Mouse (Mus musculus) heart, adult 2 months (tissue): ENCODE results near the gene Shh. TPM values are rescaled to one million over a fixed set of nuclear protein-coding genes. Genes with fewer than 3 reads are reported as not detected.

Source experiments
- DNase-seq, 2 experiments: peaks; one replicate each; pipeline ENCODE4 v3.0.0; 2021
- H3K27ac ChIP-seq: fragments of 200-600 bp; 2 replicates; pipeline ENCODE4 v1.8.1; 2022
- H3K27me3 ChIP-seq: fragments of 200-500 bp; 2 replicates; pipeline ENCODE4 v1.6.1; 2012; ENCODE audit warnings: mild to moderate bottlenecking, low read length, inconsistent platforms, mixed read lengths; ENCODE audit not compliant: control insufficient read depth, insufficient read depth
- H3K36me3 ChIP-seq: fragments of 200-500 bp; 2 replicates; pipeline ENCODE4 v1.6.1; 2012; ENCODE audit warnings: low read length, inconsistent platforms; ENCODE audit not compliant: control insufficient read depth, insufficient read depth
- H3K4me1 ChIP-seq: fragments of 200-500 bp; 2 replicates; pipeline ENCODE4 v1.6.1; 2011; ENCODE audit warnings: low read length; ENCODE audit not compliant: control insufficient read depth, insufficient read depth
- H3K4me3 ChIP-seq: fragments of 200-600 bp; 2 replicates; pipeline ENCODE4 v1.8.1; 2022
- H3K79me2 ChIP-seq: fragments of 200-500 bp; replicated peaks from 2 replicates; pipeline ENCODE4 v1.6.1; 2012; ENCODE audit warnings: mild to moderate bottlenecking, inconsistent platforms, low read length, moderate library complexity, mixed read lengths; ENCODE audit not compliant: control insufficient read depth, insufficient read depth
- H3K9ac ChIP-seq: fragments of 200-500 bp; 2 replicates; pipeline ENCODE4 v1.6.1; 2012; ENCODE audit warnings: low read depth, mild to moderate bottlenecking, control low read depth, inconsistent platforms, low read length, mixed read lengths
- CTCF ChIP-seq: fragments of 200-600 bp; IDR thresholded peaks from 2 replicates; pipeline ENCODE4 v1.8.1; 2022; ENCODE audit warnings: antibody characterized with exemption, mild to moderate bottlenecking, moderate library complexity
- EP300 ChIP-seq: fragments of 200-500 bp; IDR thresholded peaks from 2 replicates; pipeline ENCODE4 v1.6.1; 2011; ENCODE audit warnings: low read depth, low read length, control low read depth; ENCODE audit not compliant: insufficient read depth
- POLR2A ChIP-seq: fragments of 200-500 bp; IDR thresholded peaks from 2 replicates; pipeline ENCODE4 v1.6.1; 2011; ENCODE audit warnings: mild to moderate bottlenecking, low read depth, low read length, control low read depth; ENCODE audit not compliant: insufficient read depth
- WGBS: fragments of 180-500 bp; shearing (Covaris S2); methylation state at CpG from one replicate; pipeline ENCODE4 v1.1.7; 2018; 5-methylcytosine and 5-hydroxymethylcytosine counted together
- intact Hi-C: fragments of 180-260 bp; cut with DNase I; formaldehyde crosslinking; loops from one replicate; pipeline ENCODE4 v1.15.1; 2025
- polyA plus RNA-seq: library from polyadenylated mRNA; depleted of rRNA; stranded (reverse); fragments of >200 nt; gene quantifications from 2 replicates; pipeline ENCODE4 v1.2.3, GENCODE M21; 2012
- total RNA-seq, 2 experiments: library from RNA; stranded (reverse); gene quantifications; 2 replicates each; pipeline ENCODE4 v1.2.3; 2021

The Shh gene
- total and polyA plus RNA-seq, 3 experiments, result not detected

- no peaks in the 10 kb centered on the region for H3K36me3 ChIP-seq
- no peak overlapping the region for H3K4me3 ChIP-seq
- H3K79me2 ChIP-seq, result no peaks in the 10 kb centered on the region
- DNase-seq, result no peak
- intact Hi-C loops, result loop anchor here (5.0 kb wide), 2 partner anchors 572 to 812 kb away; no protein-coding TSS in a partner anchor
- H3K27ac ChIP-seq, result no peak overlapping the region
- H3K27me3 ChIP-seq, result peaks cover 22% of the 10 kb centered on the region
- H3K4me1 ChIP-seq, result no peaks in the 10 kb centered on the region
- TF ChIP-seq CTCF, result no peak
- TF ChIP-seq POLR2A, result no peak
- no peak for TF ChIP-seq EP300
- no peak overlapping the region for H3K9ac ChIP-seq
- 1% methylated on average over 29 of the region's 29 CpGs for WGBS
Measured at GRCm38 (mm10) chr5:28465099-28465406, 2.0 kb downstream of the Shh start.

- no peaks in the 10 kb centered on the region for H3K79me2 ChIP-seq
- H3K27ac ChIP-seq, result no peak overlapping the region
- no peaks in the 10 kb centered on the region for H3K36me3 ChIP-seq
- no peaks in the 10 kb centered on the region for H3K4me1 ChIP-seq
- WGBS, result under 1% methylated on average over 75 of the region's 76 CpGs
- TF ChIP-seq EP300 (no peak), POLR2A (no peak), CTCF (no peak)
- no peak overlapping the region for H3K9ac ChIP-seq
- peaks cover 24% of the 10 kb centered on the region for H3K27me3 ChIP-seq
- no peak for DNase-seq
- intact Hi-C loops, result loop anchor here (5.0 kb wide), 2 partner anchors 573 to 813 kb away; no protein-coding TSS in a partner anchor
- H3K4me3 ChIP-seq, result peak overlapping the region; percentile 6; the same call in 1 of the 2 replicates
Measured at GRCm38 (mm10) chr5:28464361-28465098, 2.5 kb downstream of the Shh start.

GRCm38 (mm10) chr5:28463656-28464055, 3.4 kb downstream of the Shh start:
- Histone ChIP-seq H3K36me3 (no peaks in the 10 kb centered on the region), H3K4me1 (no peaks in the 10 kb centered on the region), H3K4me3 (no peak overlapping the region), H3K27me3 (peaks cover 30% of the 10 kb centered on the region), H3K9ac (no peak overlapping the region), H3K79me2 (no peaks in the 10 kb centered on the region), H3K27ac (no peak overlapping the region)
- intact Hi-C loops, result no loop called here
- DNase-seq, result no peak
- 4% methylated on average over 10 of the region's 10 CpGs for WGBS
- TF ChIP-seq CTCF (no peak), POLR2A (no peak), EP300 (no peak)

GRCm38 (mm10) chr5:28462741-28463590, 4.1 kb downstream of the Shh start:
- peaks cover 35% of the 10 kb centered on the region for H3K27me3 ChIP-seq
- H3K27ac ChIP-seq, result no peak overlapping the region
- H3K36me3 ChIP-seq, result no peaks in the 10 kb centered on the region
- intact Hi-C loops, result no loop called here
- no peak overlapping the region for H3K9ac ChIP-seq
- no peak overlapping the region for H3K4me3 ChIP-seq
- WGBS, result 4% methylated on average over 33 of the region's 33 CpGs
- H3K79me2 ChIP-seq, result no peaks in the 10 kb centered on the region
- no peak for DNase-seq
- no peak for TF ChIP-seq EP300
- TF ChIP-seq CTCF, result no peak
- no peak for TF ChIP-seq POLR2A
- H3K4me1 ChIP-seq, result no peaks in the 10 kb centered on the region

GRCm38 (mm10) chr5:28461376-28461775, 5.7 kb downstream of the Shh start:
- DNase-seq, result no peak
- intact Hi-C loops, result no loop called here
- Histone ChIP-seq H3K27me3 (peaks cover 33% of the 10 kb centered on the region), H3K27ac (no peak overlapping the region), H3K79me2 (no peaks in the 10 kb centered on the region), H3K4me3 (no peak overlapping the region), H3K4me1 (no peaks in the 10 kb centered on the region), H3K36me3 (no peaks in the 10 kb centered on the region), H3K9ac (no peak overlapping the region)
- 14% methylated on average over 11 of the region's 11 CpGs for WGBS
- no peak for TF ChIP-seq CTCF
- no peak for TF ChIP-seq EP300
- TF ChIP-seq POLR2A, result no peak
